Mouse (Mus musculus): ENCODE measurements at regions not wholly inside any gene's neighbourhood (a gene's known extent, or its start where the extent isn't known, plus 50 kb on each side); places are given as distances from the start of the nearest gene placed in this dataset.
A peak's percentile ranks its signal among the peaks of the same experiment; 100 is the strongest.
"Not testable (repeated sequence)": the region's sequence is repeated elsewhere in the genome, so short reads cannot be mapped to it uniquely, and the experiment has no call there.

DNA sequence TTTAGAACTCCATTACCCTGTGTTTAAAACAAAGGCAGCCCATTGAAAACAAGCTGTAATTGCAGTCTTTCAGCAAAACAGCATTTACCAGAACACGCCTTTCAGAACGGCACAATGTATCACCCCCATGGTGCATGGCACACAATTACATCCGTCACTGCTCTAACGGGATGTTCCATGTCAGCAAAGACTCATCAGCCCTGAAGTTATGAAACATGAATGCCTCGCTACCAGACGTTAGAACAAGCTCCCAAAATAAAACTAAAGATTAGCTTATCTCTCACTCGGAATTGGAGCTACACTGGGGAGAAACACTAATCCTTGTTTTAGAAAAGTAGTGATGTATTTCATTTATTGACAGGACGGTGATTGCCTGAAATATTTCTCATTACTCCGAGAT is 301.4 kb downstream of the Tox3 start:
- DNase-seq, result no peak

- DNase-seq, result no peak
These were observed 311.7 kb downstream of the Tox3 start for GRCm38 (mm10) chr8:90036436-90036835.

- no peak for DNase-seq
These were observed 315.6 kb downstream of the Tox3 start for GRCm38 (mm10) chr8:90032572-90032971.

DNA sequence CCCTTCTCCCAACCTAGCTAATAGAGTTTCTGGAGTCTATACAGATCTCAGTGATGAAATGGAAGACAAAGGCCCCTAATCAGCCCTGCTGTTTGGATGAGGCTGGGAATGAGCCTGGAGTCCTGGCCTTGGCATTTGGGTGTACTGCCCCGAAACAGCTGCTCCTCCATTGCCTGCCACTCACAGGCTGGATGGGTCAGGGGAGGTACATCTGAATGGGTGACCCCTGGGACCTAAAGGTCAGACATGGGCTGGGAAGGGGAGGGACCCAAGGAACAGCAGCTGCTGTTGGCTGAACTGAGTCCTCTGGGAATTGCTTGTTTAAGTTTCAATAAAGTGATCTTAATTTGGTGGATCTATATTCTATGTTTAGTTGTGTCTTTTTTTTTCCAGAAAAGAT is 316.9 kb downstream of the Tox3 start:
- DNase-seq, result no peak

DNA sequence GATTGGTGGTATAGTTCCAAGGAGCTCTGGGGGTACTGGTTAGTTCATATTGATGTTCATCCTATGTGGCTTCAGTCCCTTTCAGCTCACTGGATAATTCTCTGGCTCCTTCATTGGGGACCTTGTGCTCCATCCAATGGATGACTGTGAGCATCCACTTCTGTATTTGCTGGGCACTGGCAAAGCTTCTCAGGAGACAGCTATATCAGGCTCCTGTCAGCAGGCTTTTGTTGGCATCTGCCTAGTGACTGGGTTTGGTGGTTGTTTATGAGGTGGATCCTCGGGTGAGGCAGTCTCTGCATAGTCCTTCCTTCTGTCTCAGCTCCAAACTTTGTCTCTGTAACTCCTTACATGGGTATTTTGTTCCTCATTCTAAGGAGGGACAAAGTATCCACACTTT is 330.2 kb downstream of the Tox3 start:
- DNase-seq, result not testable (repeated sequence)

GRCm38 (mm10) chr8:90013755-90014154 is 334.4 kb downstream of the Tox3 start:
- DNase-seq, result no peak

DNA sequence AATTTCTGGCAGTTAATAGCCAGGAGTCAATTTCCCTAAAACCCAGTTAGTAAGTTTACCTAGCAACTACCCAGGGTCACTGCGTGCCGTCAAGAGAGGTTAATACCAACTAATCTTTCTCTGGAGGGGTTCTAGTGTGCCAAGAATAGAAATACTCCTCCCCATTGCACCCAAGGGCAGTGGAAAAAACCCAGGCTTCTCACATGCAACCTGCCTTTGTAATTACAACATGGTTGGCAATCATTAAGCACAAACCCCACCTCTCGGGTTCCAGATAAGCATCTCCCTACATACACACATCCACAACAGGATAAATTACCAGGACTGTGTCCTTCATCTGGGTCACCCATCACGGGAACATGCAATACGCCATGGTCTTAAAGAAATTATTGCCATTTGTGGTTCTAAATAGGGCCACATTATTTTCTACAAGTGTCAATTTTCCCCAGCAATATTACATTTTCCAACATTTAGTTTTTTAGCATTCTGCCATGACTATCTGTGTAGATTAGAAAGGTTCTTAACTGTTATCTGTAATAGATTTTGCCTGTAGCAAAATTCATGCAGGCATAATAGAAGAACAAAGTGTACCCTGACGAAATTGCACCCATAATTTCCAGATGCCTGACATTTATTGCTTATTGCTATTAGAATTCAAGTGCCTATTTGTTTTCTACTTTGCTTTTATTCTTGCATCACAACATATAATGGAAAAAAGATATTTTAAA is 336.3 kb downstream of the Tox3 start:
- DNase-seq, result no peak

DNA sequence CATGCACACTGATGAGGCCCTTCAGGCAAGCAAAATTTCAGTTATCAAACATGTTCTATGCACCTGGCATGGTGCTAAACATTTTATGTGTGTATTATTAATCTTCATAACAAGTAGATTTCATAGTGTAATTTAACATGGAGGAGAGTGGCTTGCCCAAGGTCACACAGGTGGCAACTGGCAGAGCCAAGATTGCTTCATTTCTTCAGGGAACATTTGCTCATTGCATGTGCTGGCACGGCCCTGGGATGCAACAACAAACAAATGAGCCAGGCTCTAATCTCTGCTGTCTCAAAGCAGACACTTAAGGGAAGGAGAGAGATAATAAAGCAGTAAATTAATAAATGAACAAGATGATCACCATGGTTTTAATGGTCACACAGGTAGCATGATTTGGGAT is 338.7 kb downstream of the Tox3 start:
- no peak for DNase-seq

GRCm38 (mm10) chr8:90000899-90001640 is 347.1 kb downstream of the Tox3 start:
- peak; percentile 75 for DNase-seq

DNA sequence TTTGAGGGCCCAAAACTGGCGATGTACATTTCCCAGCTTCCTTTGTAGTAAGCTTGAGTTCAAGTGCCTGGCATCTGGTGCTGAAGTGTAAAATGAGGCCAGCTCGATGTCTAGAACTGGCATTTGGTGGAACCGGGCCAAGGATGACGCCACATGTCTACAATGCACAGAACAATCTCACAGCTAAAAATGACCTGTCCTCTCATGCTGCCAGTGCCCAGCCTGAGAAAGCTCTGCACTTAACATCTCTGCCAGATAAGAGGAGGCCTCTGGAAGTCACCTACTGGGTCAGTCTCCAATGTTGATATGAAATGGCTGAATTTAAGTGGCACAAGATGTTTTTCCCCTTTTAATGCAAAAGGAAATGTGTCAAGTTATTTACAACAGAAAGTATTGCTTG is 354.4 kb downstream of the Tox3 start:
- no peak for DNase-seq

- no peak for DNase-seq
These were observed 364.3 kb downstream of the Tox3 start for GRCm38 (mm10) chr8:89983859-89984258.

- DNase-seq, result no peak
These were observed 365.6 kb downstream of the Tox3 start for GRCm38 (mm10) chr8:89982551-89982950.

- DNase-seq, result no peak
These were observed 366.8 kb downstream of the Tox3 start for GRCm38 (mm10) chr8:89981320-89981719.

GRCm38 (mm10) chr8:89980441-89980840 is 367.7 kb downstream of the Tox3 start:
- DNase-seq, result no peak

DNA sequence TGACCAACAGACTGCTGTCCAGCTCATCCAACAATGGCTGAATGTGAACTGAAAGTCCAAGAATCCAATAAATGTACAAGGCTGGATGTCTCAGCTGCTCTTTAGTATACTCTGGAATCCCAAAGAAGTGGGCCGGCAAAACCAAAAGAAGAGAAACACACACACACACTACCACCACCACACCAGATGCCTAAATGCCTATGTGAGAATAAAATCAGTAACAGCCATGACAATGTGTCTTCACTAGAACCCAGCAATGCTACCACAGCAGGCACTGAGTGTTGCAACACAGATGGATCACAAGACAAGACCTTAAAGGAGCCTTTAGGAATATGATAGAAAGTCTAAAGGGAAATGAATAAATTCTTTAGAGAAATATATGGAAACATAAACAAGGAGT is 385.3 kb downstream of the Tox3 start:
- no peak for DNase-seq

DNA sequence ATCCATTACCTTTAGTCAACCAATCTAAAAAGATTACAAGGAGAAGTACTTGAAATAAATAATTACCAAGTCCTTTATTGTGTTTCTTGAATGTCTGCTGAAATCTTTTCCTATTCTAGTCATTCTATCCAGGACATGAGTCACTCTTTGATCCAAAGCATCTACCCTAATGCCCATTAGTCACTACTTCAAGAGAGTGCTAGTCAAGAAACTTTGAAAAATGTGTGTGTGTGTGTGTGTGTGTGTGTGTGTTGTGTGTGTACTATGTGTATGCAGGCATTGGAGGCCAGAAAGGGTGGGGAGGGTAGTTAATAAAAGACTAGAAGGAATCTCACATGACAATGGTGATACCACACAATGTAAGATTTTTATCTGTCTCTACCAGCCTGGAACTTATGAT is 390.7 kb downstream of the Tox3 start:
- DNase-seq, result no peak

DNA sequence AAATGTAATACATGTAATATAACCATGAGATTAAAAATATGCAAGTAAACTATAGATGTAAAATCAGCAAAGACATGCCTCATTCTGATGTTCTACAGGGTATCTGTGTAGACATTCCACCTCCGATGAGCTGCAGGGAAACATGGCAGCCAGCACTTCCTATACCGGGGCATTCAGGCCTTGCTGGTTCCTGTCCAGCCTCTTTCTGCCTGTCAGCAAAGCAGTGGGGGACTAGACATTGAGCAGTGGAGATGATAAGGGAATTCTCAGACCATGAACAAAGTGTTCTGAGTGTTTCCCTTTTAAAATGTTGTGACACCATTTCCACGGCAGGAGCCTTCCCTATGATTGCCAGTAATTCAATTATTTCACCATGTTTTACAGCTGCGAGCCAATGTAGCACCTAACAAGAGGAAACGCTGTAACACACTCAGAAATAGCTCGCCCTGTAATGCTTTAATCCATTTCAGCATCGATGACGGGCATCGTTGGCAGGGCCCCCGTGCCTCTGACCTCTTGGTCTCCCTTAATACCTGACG is 391.6 kb downstream of the Tox3 start:
- DNase-seq, result no peak

DNA sequence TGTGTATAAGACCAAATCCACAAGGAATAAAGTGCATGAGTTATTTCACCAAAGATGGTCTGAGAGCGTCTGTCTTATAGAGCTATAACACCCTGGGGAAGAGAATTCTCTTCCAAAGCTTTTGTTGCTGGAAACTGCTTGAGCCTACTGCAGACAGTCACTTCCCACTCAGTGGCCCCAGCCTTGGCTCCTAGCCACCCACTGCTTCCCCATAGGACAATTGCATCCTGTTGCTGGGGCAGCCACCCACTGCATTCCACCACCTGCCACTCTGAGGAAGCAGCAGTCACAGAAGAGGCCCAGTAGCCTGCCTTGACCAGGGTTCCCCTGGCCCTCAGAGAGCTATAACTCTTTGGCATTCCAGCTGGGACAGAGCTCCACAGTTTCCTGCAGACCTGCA is 409.3 kb downstream of the Tox3 start:
- DNase-seq, result no peak

GRCm38 (mm10) chr8:89934521-89934920 is 413.6 kb downstream of the Tox3 start:
- DNase-seq, result no peak

- DNase-seq, result peak; percentile 3
These were observed 421.4 kb downstream of the Tox3 start for GRCm38 (mm10) chr8:89926666-89927232.

- not testable (repeated sequence) for DNase-seq
These were observed 423.4 kb downstream of the Tox3 start for GRCm38 (mm10) chr8:89924697-89925096.

- DNase-seq, result no peak
These were observed 434.1 kb downstream of the Tox3 start for GRCm38 (mm10) chr8:89914076-89914475.

DNA sequence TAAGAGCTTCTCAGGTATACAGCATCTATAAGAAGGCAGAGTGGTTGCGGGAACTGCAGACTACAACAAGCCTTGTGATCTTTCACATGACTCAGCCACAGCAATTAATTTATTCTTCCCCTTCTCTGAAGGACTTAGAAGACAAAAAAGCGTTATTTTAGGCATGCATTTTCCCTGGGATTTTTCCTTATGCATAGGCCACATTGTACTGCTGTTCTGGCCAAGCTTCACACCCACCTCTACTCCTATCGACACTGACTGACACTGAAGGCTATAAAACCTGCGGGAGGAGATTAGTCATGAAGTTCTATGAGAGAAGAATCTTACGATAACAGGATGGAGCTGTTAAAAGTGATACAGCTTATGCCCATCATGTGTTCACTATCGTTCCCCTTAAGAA is 441.9 kb downstream of the Tox3 start:
- no peak for DNase-seq

- no peak for DNase-seq
These were observed 442.6 kb downstream of the Tox3 start for GRCm38 (mm10) chr8:89905588-89905987.

Measured in cerebellum, adult 9-10 months (tissue).